ENCODE assay signal across 8 mouse cellular contexts in the genomic region with DNA sequence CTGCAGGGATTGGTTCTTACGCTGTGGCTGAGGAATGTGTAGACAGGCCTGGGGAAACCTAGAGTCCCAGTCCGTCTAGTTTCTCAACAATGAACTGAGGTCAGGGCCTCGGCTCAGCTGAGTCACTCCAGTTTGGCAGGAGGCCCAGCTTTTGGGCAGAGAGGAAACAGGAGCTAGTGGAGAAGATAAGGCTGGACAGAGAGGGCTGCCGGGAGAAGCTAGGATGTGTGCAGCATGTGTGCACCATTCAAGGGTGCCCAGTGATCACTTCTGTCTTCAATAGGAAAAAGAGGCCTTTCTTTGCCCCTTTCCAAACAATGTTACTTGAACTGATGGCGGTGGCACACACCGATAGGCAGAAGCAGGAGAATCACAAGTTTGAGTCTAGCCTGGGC. TPM values are rescaled to one million over a fixed set of nuclear protein-coding genes. Genes with fewer than 3 reads are reported as not detected.
DNase-seq lines count a peak whose midpoint lies in the region; ATAC-seq and TF ChIP-seq lines count a peak whose summit lies in the region.

No protein-coding gene starts in this region.

- no peak overlapping the region for H3K9ac ChIP-seq in heart, embryonic 13.5 days
- peak overlapping the region; percentile 45; the same call in 1 of the 2 replicates for H3K9ac ChIP-seq in liver, adult 2 months (ENCODE audit: low read depth, low read length)
- no peak overlapping the region for H3K9ac ChIP-seq in forebrain, embryonic 11.5 days (ENCODE audit: low read length)

- peaks cover 14% of the 10 kb centered on the region for H3K4me1 ChIP-seq in cerebellum, adult 2 months (ENCODE audit: control insufficient read depth, insufficient read depth, low read length)
- peaks cover 37% of the 10 kb centered on the region for H3K4me1 ChIP-seq in heart, embryonic 13.5 days
- H3K4me1 ChIP-seq in liver, adult 2 months (ENCODE audit: control insufficient read depth, insufficient read depth, low read length), result peaks cover 17% of the 10 kb centered on the region
- peaks cover 6% of the 10 kb centered on the region; the same call in 1 of the 2 replicates for H3K4me1 ChIP-seq in forebrain, embryonic 11.5 days (replicated peaks; ENCODE audit: control insufficient read depth, insufficient read depth, low read length)

- WGBS in cerebellum, adult 2 months, result 49% methylated on average over 6 of the region's 6 CpGs
- WGBS in heart, embryonic 13.5 days, result 21% methylated on average over 6 of the region's 6 CpGs
- WGBS in liver, adult 2 months, result 23% methylated on average over 6 of the region's 6 CpGs
- 86% methylated on average over 6 of the region's 6 CpGs for WGBS in forebrain, embryonic 11.5 days

- peak; percentile 68 to 78 for DNase-seq in cerebellum, adult 2 months
- no peak for DNase-seq in cerebellum, adult 11 months
- peak; percentile 53 for DNase-seq in cerebellum, adult 9-11 months
- DNase-seq in liver, adult 2 months (ENCODE audit: extremely low read depth, low read depth, low spot score), result peak; percentile 95
- DNase-seq in ovary, postnatal 10 days (ENCODE audit: low spot score), result peak; percentile 55
- no peak for DNase-seq in forebrain, embryonic 11.5 days (ENCODE audit: low spot score)

- peak overlapping the region; percentile 16; the same call in 1 of the 2 replicates for H3K4me2 ChIP-seq in heart, embryonic 13.5 days
- H3K4me2 ChIP-seq in forebrain, embryonic 11.5 days (ENCODE audit: low read depth, low read length, severe bottlenecking), result no peak overlapping the region

- peak; percentile 71; the same call in 1 of the 2 replicates for ATAC-seq in heart, embryonic 13.5 days (ENCODE audit: extremely low read depth, insufficient number of reproducible peaks, low FRiP score, low TSS enrichment)
- ATAC-seq in forebrain, embryonic 11.5 days (replicated peaks; ENCODE audit: low FRiP score), result no peak
- no peak for ATAC-seq in frontal cortex, adult (ENCODE audit: low TSS enrichment)

- H3K27ac ChIP-seq in cerebellum, adult 2 months (ENCODE audit: insufficient read depth, low read length), result no peak overlapping the region
- H3K27ac ChIP-seq in heart, embryonic 13.5 days (replicated peaks), result peak overlapping the region; percentile 92
- peak overlapping the region; percentile 96 for H3K27ac ChIP-seq in liver, adult 2 months (replicated peaks; ENCODE audit: insufficient read depth, low read depth, low read length)
- H3K27ac ChIP-seq in forebrain, embryonic 11.5 days (ENCODE audit: low read depth, low read length), result no peak overlapping the region

- TF ChIP-seq POLR2A in cerebellum, adult 2 months (IDR thresholded peaks at IDR 0.05; ENCODE audit: borderline replicate concordance, insufficient read depth, low read length), result no peak
- 0 out of 2 replicates have a peak, but pooled peaks have one; percentile 21 for TF ChIP-seq POLR2A in liver, adult 2 months (IDR thresholded peaks at IDR 0.05; ENCODE audit: extremely low read depth, insufficient read depth, low read length)

- no peaks in the 10 kb centered on the region; the same call in 1 of the 2 replicates for H3K79me2 ChIP-seq in liver, adult 2 months (ENCODE audit: control insufficient read depth, insufficient read depth, low read length)

- H3K4me3 ChIP-seq in cerebellum, adult 2 months (replicated peaks; ENCODE audit: insufficient read depth, low read depth, low read length), result no peak overlapping the region
- no peak overlapping the region for H3K4me3 ChIP-seq in heart, embryonic 13.5 days
- no peak overlapping the region for H3K4me3 ChIP-seq in liver, adult 2 months (ENCODE audit: insufficient read depth, low read depth, low read length)
- no peak overlapping the region for H3K4me3 ChIP-seq in forebrain, embryonic 11.5 days (ENCODE audit: low read depth, low read length)

- H3K9me3 ChIP-seq in heart, embryonic 13.5 days, result no peaks in the 10 kb centered on the region
- H3K9me3 ChIP-seq in forebrain, embryonic 11.5 days (ENCODE audit: control insufficient read depth, low read length), result no peaks in the 10 kb centered on the region

- H3K27me3 ChIP-seq in cerebellum, adult 2 months (ENCODE audit: control insufficient read depth, insufficient read depth, low read length), result no peaks in the 10 kb centered on the region
- H3K27me3 ChIP-seq in heart, embryonic 13.5 days (replicated peaks), result no peaks in the 10 kb centered on the region
- no peaks in the 10 kb centered on the region for H3K27me3 ChIP-seq in liver, adult 2 months (ENCODE audit: control insufficient read depth, insufficient read depth, low read length)
- no peaks in the 10 kb centered on the region for H3K27me3 ChIP-seq in forebrain, embryonic 11.5 days (ENCODE audit: control insufficient read depth, insufficient read depth, low read length)

- peaks cover 9% of the 10 kb centered on the region for H3K36me3 ChIP-seq in heart, embryonic 13.5 days
- peaks cover 12% of the 10 kb centered on the region for H3K36me3 ChIP-seq in liver, adult 2 months (ENCODE audit: control insufficient read depth, insufficient read depth, low read length)
- no peaks in the 10 kb centered on the region for H3K36me3 ChIP-seq in forebrain, embryonic 11.5 days (ENCODE audit: control insufficient read depth, insufficient read depth, low read length)

- TF ChIP-seq CTCF in cerebellum, adult 2 months (IDR thresholded peaks at IDR 0.05; ENCODE audit: borderline replicate concordance, insufficient read depth, low read depth, low read length), result no peak
- no peak for TF ChIP-seq CTCF in liver, adult 2 months (IDR thresholded peaks at IDR 0.05; ENCODE audit: low read depth, low read length)

RNA-seq across cellular contexts. Expression of a gene that starts 3.2 kb away (rescaled TPM):
- 14.7 and 16.6 TPM in 2 replicates for polyA plus RNA-seq in cerebellum, adult 2 months (2012; rRNA removed)
- 2.6 and 3.2 TPM in 2 replicates for polyA plus RNA-seq in heart, embryonic 13.5 days (2015; fragmentation: Nextera tagmentation; extraction: Ambion mirVana)
- total RNA-seq in liver, adult 2 months (2014; rRNA removed), result 7.6 and 7.9 TPM in 2 replicates
- 6.7 and 11.6 TPM in 2 replicates for polyA plus RNA-seq in liver, adult 2 months (2012; rRNA removed)
- 4.4 and 4.5 TPM in 2 replicates for polyA plus RNA-seq in forebrain, embryonic 11.5 days (2014; fragmentation: Nextera tagmentation; extraction: Ambion mirVana)

RNA-seq across cellular contexts. Expression of a gene that starts 3.3 kb away (rescaled TPM):
- polyA plus RNA-seq in cerebellum, adult 2 months (2012; rRNA removed), result 62.5 and 64.1 TPM in 2 replicates
- 41.5 and 47.8 TPM in 2 replicates for polyA plus RNA-seq in heart, embryonic 13.5 days (2015; fragmentation: Nextera tagmentation; extraction: Ambion mirVana)
- total RNA-seq in liver, adult 2 months (2014; rRNA removed), result 841 and 970 TPM in 2 replicates
- 1,676 and 1,979 TPM in 2 replicates for polyA plus RNA-seq in liver, adult 2 months (2012; rRNA removed)
- polyA plus RNA-seq in forebrain, embryonic 11.5 days (2014; fragmentation: Nextera tagmentation; extraction: Ambion mirVana), result 30.3 and 31.0 TPM in 2 replicates

RNA-seq across cellular contexts. Expression of a gene that starts 6.1 kb away (rescaled TPM):
- 13.9 and 16.3 TPM in 2 replicates for polyA plus RNA-seq in cerebellum, adult 2 months (2012; rRNA removed)
- 8.5 and 9.2 TPM in 2 replicates for polyA plus RNA-seq in heart, embryonic 13.5 days (2015; fragmentation: Nextera tagmentation; extraction: Ambion mirVana)
- 5.5 and 5.6 TPM in 2 replicates for total RNA-seq in liver, adult 2 months (2014; rRNA removed)
- 8.0 and 16.6 TPM in 2 replicates for polyA plus RNA-seq in liver, adult 2 months (2012; rRNA removed)
- 7.5 and 8.7 TPM in 2 replicates for polyA plus RNA-seq in forebrain, embryonic 11.5 days (2014; fragmentation: Nextera tagmentation; extraction: Ambion mirVana)

RNA-seq across cellular contexts. Expression of a gene that starts 12.7 kb away (rescaled TPM):
- polyA plus RNA-seq in cerebellum, adult 2 months (2012; rRNA removed), result 97.5 and 106 TPM in 2 replicates
- 5.1 and 5.2 TPM in 2 replicates for polyA plus RNA-seq in heart, embryonic 13.5 days (2015; fragmentation: Nextera tagmentation; extraction: Ambion mirVana)
- total RNA-seq in liver, adult 2 months (2014; rRNA removed), result 0.67 and 0.74 TPM in 2 replicates
- polyA plus RNA-seq in liver, adult 2 months (2012; rRNA removed), result 9.4 and 14.6 TPM in 2 replicates
- 24.2 and 27.1 TPM in 2 replicates for polyA plus RNA-seq in forebrain, embryonic 11.5 days (2014; fragmentation: Nextera tagmentation; extraction: Ambion mirVana)

RNA-seq across cellular contexts. Expression of a gene that starts 31.5 kb away (rescaled TPM):
- polyA plus RNA-seq in cerebellum, adult 2 months (2012; rRNA removed), result 12.2 and 12.8 TPM in 2 replicates
- 5.1 and 5.7 TPM in 2 replicates for polyA plus RNA-seq in heart, embryonic 13.5 days (2015; fragmentation: Nextera tagmentation; extraction: Ambion mirVana)
- total RNA-seq in liver, adult 2 months (2014; rRNA removed), result 4.1 and 5.3 TPM in 2 replicates
- polyA plus RNA-seq in liver, adult 2 months (2012; rRNA removed), result 4.7 and 5.2 TPM in 2 replicates
- 18.5 and 22.2 TPM in 2 replicates for polyA plus RNA-seq in forebrain, embryonic 11.5 days (2014; fragmentation: Nextera tagmentation; extraction: Ambion mirVana)

Comparison
In these comparisons a context has a peak if more than half of its experiments do, and no peak if none do; other contexts are left out.
1. DNase-seq: peak in cerebellum, adult 2 months (2 of 2), cerebellum, adult 9-11 months (single experiment), liver, adult 2 months (single experiment) and ovary, postnatal 10 days (single experiment); none in cerebellum, adult 11 months (single experiment) and forebrain, embryonic 11.5 days (single experiment).
2. H3K27ac ChIP-seq: peak in heart, embryonic 13.5 days (single experiment) and liver, adult 2 months (single experiment); none in cerebellum, adult 2 months (single experiment) and forebrain, embryonic 11.5 days (single experiment).
3. RNA of a gene that starts 3.3 kb away (polyA plus RNA-seq): 1,676 to 1,979 TPM in liver, adult 2 months; 62.5 to 64.1 TPM in cerebellum, adult 2 months, 41.5 to 47.8 TPM in heart, embryonic 13.5 days and 30.3 to 31.0 TPM in forebrain, embryonic 11.5 days; every median in the first group is over 10 times any median in the second.